Mouse (Mus musculus) olfactory bulb, adult 2 months (tissue): ENCODE results near the gene Meis2.

ENCODE experiments used
- CTCF ChIP-seq: fragments of 200-500 bp; IDR thresholded peaks from 2 replicates; pipeline ENCODE4 v1.5.1; 2012; ENCODE audit warnings: low read depth, mild to moderate bottlenecking, low read length, moderate library complexity; ENCODE audit not compliant: insufficient read depth
- POLR2A ChIP-seq: fragments of 200-500 bp; IDR thresholded peaks from 2 replicates; pipeline ENCODE4 v1.6.1; 2012; ENCODE audit warnings: mild to moderate bottlenecking, low read depth, low read length, moderate library complexity; ENCODE audit not compliant: insufficient read depth

DNA sequence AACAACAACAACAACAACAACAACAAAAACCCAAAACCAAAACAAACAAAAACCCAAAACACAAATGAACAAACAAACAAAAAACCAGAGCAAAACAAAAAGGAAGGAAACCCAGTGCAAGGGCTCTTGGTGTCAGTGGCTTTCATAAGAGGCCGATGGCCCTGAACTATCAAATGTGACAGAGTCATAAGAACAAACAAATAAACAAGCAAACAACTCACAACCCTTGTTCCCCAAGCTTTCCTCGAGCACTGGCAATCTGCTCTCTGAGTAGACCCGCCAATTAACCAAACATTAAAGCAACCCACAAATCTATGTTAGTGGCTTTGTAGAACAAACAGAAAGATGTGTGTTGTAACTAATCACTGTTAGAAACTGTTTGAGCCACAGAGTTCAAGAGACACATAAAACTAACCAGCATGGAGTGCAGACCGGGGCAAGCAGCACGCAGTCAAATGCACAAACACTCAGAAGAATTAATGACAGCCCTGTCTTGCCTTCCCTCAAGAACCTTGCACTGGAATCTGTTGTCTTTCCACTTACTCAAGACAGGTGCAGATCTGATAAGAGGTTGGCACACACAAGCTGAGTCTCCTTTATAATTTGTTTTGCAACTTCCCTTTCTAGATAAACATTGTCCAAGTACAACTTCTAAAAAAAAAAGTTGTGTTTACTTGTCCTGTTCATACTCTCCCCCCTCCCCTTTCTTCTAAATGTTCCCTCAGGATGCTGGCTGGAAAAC is 177.1 kb downstream of the Meis2 start:
- no peak for TF ChIP-seq CTCF
- TF ChIP-seq POLR2A, result no peak
